Mouse (Mus musculus) thymus, postnatal 25 days (tissue): Measurements from ENCODE around the gene Trpm5.

Experiments used
- DNase-seq: peaks from one replicate; pipeline ENCODE4 v3.0.0; 2022

Gene Trpm5

GRCm38 (mm10) chr7:143036787-143037186 is 57.7 kb downstream of the Trpm5 start:
- DNase-seq, result no peak

GRCm38 (mm10) chr7:143034519-143035450 is 59.7 kb downstream of the Trpm5 start:
- no peak for DNase-seq

- DNase-seq, result no peak
These were observed 60.3 kb downstream of the Trpm5 start for GRCm38 (mm10) chr7:143034112-143034511.

- DNase-seq, result no peak
These were observed 60.9 kb downstream of the Trpm5 start for GRCm38 (mm10) chr7:143033581-143033980.

GRCm38 (mm10) chr7:143031816-143032215 is 62.6 kb downstream of the Trpm5 start:
- DNase-seq, result no peak

GRCm38 (mm10) chr7:143027196-143027595 is 67.2 kb downstream of the Trpm5 start:
- DNase-seq, result no peak

- no peak for DNase-seq
These were observed 68.9 kb downstream of the Trpm5 start for GRCm38 (mm10) chr7:143025496-143025895.

GRCm38 (mm10) chr7:143024293-143024692 is 70.1 kb downstream of the Trpm5 start:
- DNase-seq, result no peak

GRCm38 (mm10) chr7:143023499-143023898 is 70.9 kb downstream of the Trpm5 start:
- DNase-seq, result no peak

- no peak for DNase-seq
These were observed 72.9 kb downstream of the Trpm5 start for GRCm38 (mm10) chr7:143021356-143022164.

- DNase-seq, result no peak
These were observed 73.7 kb downstream of the Trpm5 start for GRCm38 (mm10) chr7:143020764-143021163.

GRCm38 (mm10) chr7:143020040-143020439 is 74.4 kb downstream of the Trpm5 start:
- DNase-seq, result no peak
